Mouse (Mus musculus): ENCODE measurements around the gene Scaf11. TPM values are rescaled to one million over a fixed set of nuclear protein-coding genes. Genes with fewer than 3 reads are reported as not detected.

Gene Scaf11
- polyA plus RNA-seq, 1 experiment from 2014 or later = 61.8 TPM

DNA sequence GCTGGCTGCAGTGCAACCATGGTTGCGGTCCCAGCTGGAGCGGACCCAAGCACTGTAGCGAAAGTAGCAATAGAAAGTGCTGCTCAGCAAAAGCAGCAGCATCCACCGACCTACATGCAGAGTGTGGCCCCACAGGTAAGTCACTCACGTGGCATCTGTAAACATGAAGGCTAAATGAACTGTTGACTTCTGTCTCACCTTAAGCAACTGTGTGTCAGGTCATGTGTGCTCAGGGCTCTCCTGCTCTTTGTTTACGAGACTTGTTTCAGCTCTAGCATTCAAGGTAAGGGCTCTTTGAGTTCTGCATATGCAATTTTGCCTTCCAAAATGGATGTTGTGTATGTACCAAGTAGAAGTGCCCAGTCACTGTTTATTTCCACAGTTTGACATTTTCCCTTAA lies 88.0 kb downstream of the Scaf11 start:
- no peak overlapping the region for H3K4me2 ChIP-seq (ENCODE audit: low read length)
- no peak overlapping the region for H3K4me3 ChIP-seq (ENCODE audit: control insufficient read depth in 1 of 2, insufficient read depth in 1 of 2, low read depth in 1 of 2, low read length in 2 of 2)
- no peak overlapping the region for H3K27ac ChIP-seq (replicated peaks in 1 of 2; ENCODE audit: control insufficient read depth in 1 of 2, insufficient read depth in 1 of 2, low read depth in 2 of 2, low read length in 2 of 2)
- peaks cover 4 to 5% of the 10 kb centered on the region in 2 experiments; a peak in 1 of 4 replicates for H3K4me1 ChIP-seq (ENCODE audit: control insufficient read depth in 2 of 2, insufficient read depth in 2 of 2, low read length in 2 of 2)
- ATAC-seq (ENCODE audit: insufficient number of reproducible peaks, insufficient read depth, low FRiP score, low read depth) = no peak
- H3K36me3 ChIP-seq (ENCODE audit: control insufficient read depth, insufficient read depth, low read length) = peaks cover 84% of the 10 kb centered on the region
- H3K9ac ChIP-seq (ENCODE audit: low read length) = no peak overlapping the region
- H3K9me3 ChIP-seq (ENCODE audit: control insufficient read depth, low read length) = no peaks in the 10 kb centered on the region
- no peaks in the 10 kb centered on the region for H3K27me3 ChIP-seq (ENCODE audit: control insufficient read depth, insufficient read depth, low read length)
- 94% methylated on average over 6 of the region's 6 CpGs for WGBS

DNA sequence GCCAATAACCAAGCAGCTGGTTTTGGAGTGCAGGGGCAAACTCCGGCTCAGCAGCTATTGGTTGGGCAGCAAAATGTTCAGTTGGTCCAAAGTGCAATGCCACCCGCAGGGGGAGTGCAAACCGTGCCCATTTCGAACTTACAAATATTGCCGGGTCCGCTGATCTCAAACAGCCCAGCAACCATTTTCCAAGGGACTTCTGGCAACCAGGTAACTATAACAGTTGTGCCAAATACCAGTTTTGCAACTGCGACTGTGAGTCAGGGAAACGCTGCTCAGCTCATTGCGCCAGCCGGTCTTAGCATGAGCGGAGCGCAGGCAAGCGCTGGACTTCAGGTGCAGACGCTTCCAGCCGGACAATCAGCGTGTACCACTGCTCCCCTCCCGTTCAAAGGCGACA lies 89.3 kb downstream of the Scaf11 start:
- no peak overlapping the region for H3K4me2 ChIP-seq (ENCODE audit: low read length)
- 95% methylated on average over 18 of the region's 18 CpGs for WGBS
- H3K9ac ChIP-seq (ENCODE audit: low read length) = no peak overlapping the region
- H3K27ac ChIP-seq (replicated peaks in 1 of 2; ENCODE audit: control insufficient read depth in 1 of 2, insufficient read depth in 1 of 2, low read depth in 2 of 2, low read length in 2 of 2) = no peak overlapping the region
- H3K27me3 ChIP-seq (ENCODE audit: control insufficient read depth, insufficient read depth, low read length) = no peaks in the 10 kb centered on the region
- ATAC-seq (ENCODE audit: insufficient number of reproducible peaks, insufficient read depth, low FRiP score, low read depth) = no peak
- H3K36me3 ChIP-seq (ENCODE audit: control insufficient read depth, insufficient read depth, low read length) = peaks cover 88% of the 10 kb centered on the region
- no peaks in the 10 kb centered on the region for H3K9me3 ChIP-seq (ENCODE audit: control insufficient read depth, low read length)
- no peaks in the 10 kb centered on the region for H3K4me1 ChIP-seq (ENCODE audit: control insufficient read depth in 2 of 2, insufficient read depth in 2 of 2, low read length in 2 of 2)
- H3K4me3 ChIP-seq (ENCODE audit: control insufficient read depth in 1 of 2, insufficient read depth in 1 of 2, low read depth in 1 of 2, low read length in 2 of 2) = no peak overlapping the region

DNA sequence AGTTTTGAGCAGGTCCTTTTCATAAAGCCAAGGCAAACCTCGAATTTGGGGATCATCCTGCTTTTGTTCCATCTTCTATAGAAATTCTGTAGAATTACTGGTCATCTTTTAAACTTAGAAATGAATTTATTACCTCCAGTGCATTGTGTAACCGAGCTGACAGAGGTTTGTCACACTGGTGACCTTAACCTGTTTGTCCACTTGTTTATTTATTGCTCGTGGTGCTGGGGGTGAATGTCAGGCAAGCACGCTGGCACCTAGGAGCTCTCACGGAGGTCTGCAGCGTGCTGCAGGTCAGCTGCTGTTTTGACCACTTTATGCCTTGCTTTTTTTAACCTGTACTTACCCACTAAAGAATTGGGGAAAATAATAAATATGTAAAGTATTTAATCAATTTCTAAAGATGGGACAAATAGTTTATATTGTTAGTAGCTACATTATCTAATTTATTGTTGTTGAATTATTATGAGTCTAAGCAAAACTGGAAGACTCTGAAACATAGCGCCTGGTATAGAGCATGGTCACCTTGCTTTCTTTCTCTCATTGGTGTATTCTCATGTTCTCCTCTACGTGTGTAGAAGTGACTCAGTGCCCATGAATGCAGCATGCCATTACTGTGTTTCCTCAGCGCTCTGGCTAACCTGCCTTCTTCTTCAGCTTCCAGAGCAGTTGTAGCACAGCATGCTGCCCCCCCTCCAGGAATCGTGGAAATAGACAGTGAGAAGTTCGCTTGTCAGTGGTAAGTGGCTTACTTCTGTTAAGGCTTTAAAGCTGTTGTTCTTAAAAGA lies 94.3 kb downstream of the Scaf11 start:
- WGBS = 69% methylated on average over 11 of the region's 11 CpGs
- Histone ChIP-seq H3K9ac (ENCODE audit: low read length) (no peak overlapping the region), H3K36me3 (ENCODE audit: control insufficient read depth, insufficient read depth, low read length) (peaks cover 95% of the 10 kb centered on the region), H3K27me3 (ENCODE audit: control insufficient read depth, insufficient read depth, low read length) (no peaks in the 10 kb centered on the region), H3K4me2 (ENCODE audit: low read length) (no peak overlapping the region), H3K4me1 (ENCODE audit: control insufficient read depth in 2 of 2, insufficient read depth in 2 of 2, low read length in 2 of 2) (no peaks in the 10 kb centered on the region), H3K4me3 (ENCODE audit: control insufficient read depth in 1 of 2, insufficient read depth in 1 of 2, low read depth in 1 of 2, low read length in 2 of 2) (no peak overlapping the region), H3K27ac (replicated peaks in 1 of 2; ENCODE audit: control insufficient read depth in 1 of 2, insufficient read depth in 1 of 2, low read depth in 2 of 2, low read length in 2 of 2) (no peak overlapping the region), H3K9me3 (ENCODE audit: control insufficient read depth, low read length) (no peaks in the 10 kb centered on the region)
- ATAC-seq (ENCODE audit: insufficient number of reproducible peaks, insufficient read depth, low FRiP score, low read depth) = no peak

DNA sequence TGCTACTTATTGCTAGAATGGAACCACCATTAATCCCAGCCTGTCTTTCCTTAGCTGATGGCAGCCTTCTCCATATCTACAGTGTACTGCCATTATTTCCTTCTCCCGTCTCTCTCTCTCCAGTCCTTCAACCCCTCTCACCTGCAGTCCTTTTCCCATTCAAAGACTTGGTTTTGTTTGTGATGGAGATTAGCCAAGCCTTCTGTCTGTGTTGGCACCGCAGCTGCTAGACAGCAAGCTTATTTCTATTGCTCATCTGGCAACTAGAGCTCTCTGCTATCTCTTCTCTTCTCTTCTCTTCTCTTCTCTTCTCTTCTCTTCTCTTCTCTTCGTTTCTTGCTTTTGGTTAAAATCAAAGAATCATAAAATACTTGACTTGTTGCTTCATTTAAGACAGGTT lies 95.3 kb downstream of the Scaf11 start:
- 80% methylated on average over 3 of the region's 3 CpGs for WGBS
- no peak for ATAC-seq (ENCODE audit: insufficient number of reproducible peaks, insufficient read depth, low FRiP score, low read depth)
- peaks cover 93% of the 10 kb centered on the region for H3K36me3 ChIP-seq (ENCODE audit: control insufficient read depth, insufficient read depth, low read length)
- H3K4me1 ChIP-seq (ENCODE audit: control insufficient read depth in 2 of 2, insufficient read depth in 2 of 2, low read length in 2 of 2) = no peaks in the 10 kb centered on the region
- no peak overlapping the region for H3K4me3 ChIP-seq (ENCODE audit: control insufficient read depth in 1 of 2, insufficient read depth in 1 of 2, low read depth in 1 of 2, low read length in 2 of 2)
- no peaks in the 10 kb centered on the region for H3K27me3 ChIP-seq (ENCODE audit: control insufficient read depth, insufficient read depth, low read length)
- no peak overlapping the region for H3K4me2 ChIP-seq (ENCODE audit: low read length)
- no peaks in the 10 kb centered on the region for H3K9me3 ChIP-seq (ENCODE audit: control insufficient read depth, low read length)
- H3K9ac ChIP-seq (ENCODE audit: low read length) = no peak overlapping the region
- H3K27ac ChIP-seq (replicated peaks in 1 of 2; ENCODE audit: control insufficient read depth in 1 of 2, insufficient read depth in 1 of 2, low read depth in 2 of 2, low read length in 2 of 2) = no peak overlapping the region

Small RNAs within 50 kb of the gene (microRNA-seq; reads per million reads assigned to microRNA genes)
- not detected for gene Gm25397

Other genes starting within 250 kb of the Scaf11 start
- gene Arid2, start 173.3 kb downstream of the Scaf11 start, polyA plus RNA-seq (2014; fragmentation: Nextera tagmentation; extraction: Ambion mirVana) = 19.4 and 20.3 TPM in 2 replicates
- gene Slc38a1, start 182.1 kb upstream of the Scaf11 start, polyA plus RNA-seq (2014; fragmentation: Nextera tagmentation; extraction: Ambion mirVana) = 72.8 and 80.8 TPM in 2 replicates
- 191 TPM in 2 replicates for gene Slc38a2, start 238.9 kb upstream of the Scaf11 start, polyA plus RNA-seq (2014; fragmentation: Nextera tagmentation; extraction: Ambion mirVana)

Measured in heart, embryonic 14.5 days (tissue).